Mouse (Mus musculus) stomach, postnatal 0 days (tissue): ENCODE measurements around the gene Luzp2.

Source experiments
- CTCF ChIP-seq: IDR thresholded peaks from 2 replicates; pipeline ENCODE4 v1.5.1; 2016; ENCODE audit warnings: antibody characterized with exemption, low read depth, mild to moderate bottlenecking, moderate library complexity
- EP300 ChIP-seq: optimal IDR thresholded peaks from 2 replicates; pipeline ENCODE3; 2016; ENCODE audit warnings: antibody characterized with exemption

DNA sequence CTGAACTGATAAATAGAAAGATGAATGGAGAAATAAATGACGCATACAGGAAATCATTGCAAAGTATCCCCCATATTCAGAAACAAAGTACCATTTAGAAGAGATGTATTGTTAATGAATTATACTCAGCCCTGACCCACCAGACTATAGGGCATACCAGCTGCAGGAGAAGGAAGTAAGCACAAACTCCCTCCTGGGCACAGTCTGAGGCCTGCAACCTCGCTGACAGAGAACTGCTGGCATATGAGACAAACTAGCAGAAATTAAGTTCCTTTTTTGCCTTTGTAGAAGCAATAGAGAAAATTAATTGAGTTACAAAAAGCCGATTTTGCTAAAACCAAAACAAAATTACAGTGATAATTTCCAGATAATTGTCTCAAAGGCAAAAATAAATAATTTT is 355.4 kb downstream of the Luzp2 start:
- no peak for TF ChIP-seq CTCF
- no peak for TF ChIP-seq EP300
